Mouse (Mus musculus): ENCODE results near the gene Tex35. TPM values are rescaled to one million over a fixed set of nuclear protein-coding genes. Genes with fewer than 3 reads are reported as not detected.

Gene Tex35
- polyA plus RNA-seq, 1 experiment from 2014 or later, result not detected

DNA sequence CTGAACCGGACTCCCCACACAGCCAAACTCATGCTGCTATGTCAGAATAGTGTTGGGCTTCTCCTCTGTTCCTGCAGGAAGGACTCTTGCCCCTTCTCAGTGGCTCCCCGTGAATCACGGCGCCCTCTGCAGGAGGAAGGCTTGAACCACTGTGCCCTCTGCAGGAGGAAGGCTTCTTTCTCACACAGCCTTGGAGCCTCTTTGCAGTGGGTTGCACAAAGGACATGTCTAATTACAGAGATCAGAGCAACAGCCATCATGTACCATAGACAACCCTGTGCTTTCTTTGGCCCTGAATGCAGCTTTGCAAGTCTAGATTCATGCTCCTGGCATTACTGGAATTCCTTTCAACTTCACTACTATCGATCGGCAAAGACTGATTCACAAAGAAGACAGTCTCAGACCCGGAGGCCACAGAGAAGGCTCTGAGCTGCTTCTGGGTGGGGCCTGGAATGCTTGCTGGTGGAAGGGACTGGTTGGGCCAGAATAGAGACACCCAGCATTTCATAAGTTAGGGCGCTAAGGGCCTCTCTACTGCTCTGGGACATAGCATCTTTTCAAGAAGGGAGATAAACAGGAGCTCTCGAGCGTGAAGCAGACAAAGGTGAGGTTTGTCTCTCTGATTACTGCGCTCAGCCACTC lies 29.0 kb downstream of the Tex35 start:
- no peak overlapping the region for H3K4me2 ChIP-seq (replicated peaks)
- no peaks in the 10 kb centered on the region for H3K9me3 ChIP-seq
- H3K4me1 ChIP-seq (replicated peaks), result peaks cover 20% of the 10 kb centered on the region
- 0 out of 2 replicates have a peak, but pooled peaks cover 4% of the 10 kb centered on the region for H3K27me3 ChIP-seq
- peak; percentile 41; the same call in 1 of the 2 replicates for ATAC-seq
- H3K4me3 ChIP-seq (replicated peaks), result no peak overlapping the region
- H3K27ac ChIP-seq, result peak overlapping the region; percentile 30; the same call in 1 of the 2 replicates
- no peak overlapping the region for H3K9ac ChIP-seq (replicated peaks)
- H3K36me3 ChIP-seq, result no peaks in the 10 kb centered on the region
- WGBS, result 23% methylated on average over 11 of the region's 11 CpGs

GRCm38 (mm10) chr1:157076781-157077705 lies 31.4 kb downstream of the Tex35 start:
- Histone ChIP-seq H3K4me3 (replicated peaks) (no peak overlapping the region), H3K27ac (no peak overlapping the region), H3K27me3 (0 out of 2 replicates have a peak, but pooled peaks cover 9% of the 10 kb centered on the region), H3K4me1 (replicated peaks) (peaks cover 20% of the 10 kb centered on the region), H3K36me3 (no peaks in the 10 kb centered on the region), H3K9ac (replicated peaks) (no peak overlapping the region), H3K9me3 (no peaks in the 10 kb centered on the region), H3K4me2 (replicated peaks) (no peak overlapping the region)
- ATAC-seq, result peak; percentile 32
- 56% methylated on average over 43 of the region's 43 CpGs for WGBS

DNA sequence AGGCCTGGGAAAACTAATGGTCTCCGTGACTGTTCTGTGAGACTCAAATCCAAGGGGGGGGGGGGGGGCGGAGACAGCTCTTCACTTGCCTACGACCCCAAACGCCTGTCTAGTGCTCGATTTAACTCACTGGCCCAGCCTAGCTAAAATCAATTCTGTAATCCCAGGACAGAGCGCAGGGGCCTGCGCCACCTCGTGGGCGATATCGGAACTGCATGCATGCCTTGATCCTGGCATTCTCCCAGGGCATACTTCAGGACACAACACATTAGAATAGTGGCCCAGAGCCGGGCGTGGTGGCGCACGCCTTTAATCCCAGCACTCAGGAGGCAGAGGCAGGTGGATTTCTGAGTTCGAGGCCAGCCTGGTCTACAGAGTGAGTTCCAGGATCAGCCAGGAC lies 32.2 kb downstream of the Tex35 start:
- peak; percentile 46; the same call in 1 of the 2 replicates for ATAC-seq
- no peak overlapping the region for H3K4me3 ChIP-seq (replicated peaks)
- no peak overlapping the region for H3K4me2 ChIP-seq (replicated peaks)
- H3K9me3 ChIP-seq, result no peaks in the 10 kb centered on the region
- no peaks in the 10 kb centered on the region for H3K36me3 ChIP-seq
- H3K27me3 ChIP-seq, result peaks cover 11% of the 10 kb centered on the region; the same call in 1 of the 2 replicates
- no peak overlapping the region for H3K9ac ChIP-seq (replicated peaks)
- 5% methylated on average over 15 of the region's 15 CpGs for WGBS
- H3K27ac ChIP-seq, result no peak overlapping the region
- peaks cover 19% of the 10 kb centered on the region for H3K4me1 ChIP-seq (replicated peaks)

- H3K27me3 ChIP-seq, result peaks cover 11% of the 10 kb centered on the region; the same call in 1 of the 2 replicates
- H3K27ac ChIP-seq, result no peak overlapping the region
- no peak overlapping the region for H3K4me2 ChIP-seq (replicated peaks)
- H3K9ac ChIP-seq (replicated peaks), result no peak overlapping the region
- no peaks in the 10 kb centered on the region for H3K36me3 ChIP-seq
- no peaks in the 10 kb centered on the region for H3K9me3 ChIP-seq
- no peak overlapping the region for H3K4me3 ChIP-seq (replicated peaks)
- H3K4me1 ChIP-seq (replicated peaks), result peaks cover 16% of the 10 kb centered on the region
- 56% methylated on average over 7 of the region's 7 CpGs for WGBS
- no peak for ATAC-seq
Observed at GRCm38 (mm10) chr1:157074937-157075336, 33.5 kb downstream of the Tex35 start.

- Histone ChIP-seq H3K9ac (replicated peaks) (no peak overlapping the region), H3K36me3 (no peaks in the 10 kb centered on the region), H3K27ac (no peak overlapping the region), H3K4me3 (replicated peaks) (no peak overlapping the region), H3K27me3 (peaks cover 11% of the 10 kb centered on the region; the same call in 1 of the 2 replicates), H3K9me3 (no peaks in the 10 kb centered on the region), H3K4me1 (replicated peaks) (peaks cover 16% of the 10 kb centered on the region), H3K4me2 (replicated peaks) (no peak overlapping the region)
- ATAC-seq, result no peak
- 73% methylated on average over 5 of the region's 6 CpGs for WGBS
Observed at GRCm38 (mm10) chr1:157074371-157074770, 34.1 kb downstream of the Tex35 start.

GRCm38 (mm10) chr1:157073592-157073991 lies 34.9 kb downstream of the Tex35 start:
- no peak for ATAC-seq
- Histone ChIP-seq H3K9me3 (no peaks in the 10 kb centered on the region), H3K4me2 (replicated peaks) (no peak overlapping the region), H3K4me3 (replicated peaks) (no peak overlapping the region), H3K9ac (replicated peaks) (no peak overlapping the region), H3K27ac (no peak overlapping the region), H3K4me1 (replicated peaks) (peaks cover 16% of the 10 kb centered on the region), H3K36me3 (no peaks in the 10 kb centered on the region), H3K27me3 (peaks cover 11% of the 10 kb centered on the region; the same call in 1 of the 2 replicates)
- WGBS, result 60% methylated on average over 4 of the region's 4 CpGs

- Histone ChIP-seq H3K4me3 (replicated peaks) (no peak overlapping the region), H3K27ac (no peak overlapping the region), H3K4me1 (replicated peaks) (peaks cover 17% of the 10 kb centered on the region), H3K9ac (replicated peaks) (no peak overlapping the region), H3K36me3 (no peaks in the 10 kb centered on the region), H3K9me3 (no peaks in the 10 kb centered on the region), H3K4me2 (replicated peaks) (no peak overlapping the region), H3K27me3 (peaks cover 7% of the 10 kb centered on the region; the same call in 1 of the 2 replicates)
- WGBS, result 34% methylated on average over 15 of the region's 15 CpGs
- no peak for ATAC-seq
Observed at GRCm38 (mm10) chr1:157069181-157069828, 39.2 kb downstream of the Tex35 start.

- H3K4me2 ChIP-seq (replicated peaks), result no peak overlapping the region
- ATAC-seq, result no peak
- H3K9ac ChIP-seq (replicated peaks), result no peak overlapping the region
- H3K4me1 ChIP-seq (replicated peaks), result peaks cover 23% of the 10 kb centered on the region
- H3K36me3 ChIP-seq, result no peaks in the 10 kb centered on the region
- no peak overlapping the region for H3K27ac ChIP-seq
- no peaks in the 10 kb centered on the region for H3K9me3 ChIP-seq
- H3K4me3 ChIP-seq (replicated peaks), result no peak overlapping the region
- peaks cover 3% of the 10 kb centered on the region; the same call in 1 of the 2 replicates for H3K27me3 ChIP-seq
Observed at GRCm38 (mm10) chr1:157068316-157068715, 40.2 kb downstream of the Tex35 start.

- WGBS, result 73% methylated on average over 12 of the region's 12 CpGs
- H3K4me2 ChIP-seq (replicated peaks), result no peak overlapping the region
- H3K36me3 ChIP-seq, result no peaks in the 10 kb centered on the region
- H3K4me3 ChIP-seq (replicated peaks), result no peak overlapping the region
- peak; percentile 18; the same call in 1 of the 2 replicates for ATAC-seq
- no peaks in the 10 kb centered on the region for H3K27me3 ChIP-seq
- no peaks in the 10 kb centered on the region for H3K9me3 ChIP-seq
- H3K4me1 ChIP-seq (replicated peaks), result peaks cover 28% of the 10 kb centered on the region
- H3K27ac ChIP-seq, result no peak overlapping the region
- no peak overlapping the region for H3K9ac ChIP-seq (replicated peaks)
Observed at GRCm38 (mm10) chr1:157065819-157066730, 42.4 kb downstream of the Tex35 start.

- Histone ChIP-seq H3K27me3 (no peaks in the 10 kb centered on the region), H3K27ac (peak overlapping the region; percentile 20), H3K4me3 (replicated peaks) (no peak overlapping the region), H3K4me2 (replicated peaks) (no peak overlapping the region), H3K4me1 (replicated peaks) (peaks cover 16% of the 10 kb centered on the region; the same call in 1 of the 2 replicates), H3K9me3 (no peaks in the 10 kb centered on the region), H3K9ac (replicated peaks) (no peak overlapping the region), H3K36me3 (no peaks in the 10 kb centered on the region)
- WGBS, result 67% methylated on average over 13 of the region's 13 CpGs
- ATAC-seq, result peak; percentile 35; the same call in 1 of the 2 replicates
Observed at GRCm38 (mm10) chr1:157063318-157064115, 45.0 kb downstream of the Tex35 start.
